Mouse (Mus musculus) ovary, postnatal 10 days (tissue): ENCODE data around the gene Trim44.

Experiments
- DNase-seq: peaks from one replicate; pipeline ENCODE4 v3.0.0; 2022; ENCODE audit warnings: low spot score

The Trim44 gene

DNA sequence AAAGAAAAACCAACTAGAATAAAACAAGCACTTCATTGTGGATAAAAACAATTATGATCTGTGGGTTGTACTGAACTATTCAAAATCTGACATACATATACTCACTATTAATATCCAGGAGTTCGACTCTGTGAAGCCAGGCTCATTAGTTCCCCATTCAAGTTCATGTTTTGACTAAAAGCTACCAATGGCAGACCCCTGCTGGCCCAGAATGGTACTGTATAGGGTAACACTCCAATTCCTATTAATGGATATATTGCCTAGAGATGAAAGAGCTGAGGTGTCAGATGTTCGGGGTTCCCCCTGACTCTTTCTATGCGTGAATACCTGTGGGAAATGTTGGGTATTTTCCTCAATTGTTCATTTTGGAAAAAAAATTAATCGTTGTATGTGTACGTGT lies 117.6 kb downstream of the Trim44 start:
- peak; percentile 16 for DNase-seq

GRCm38 (mm10) chr2:102288676-102289075 lies 119.0 kb downstream of the Trim44 start:
- no peak for DNase-seq

DNA sequence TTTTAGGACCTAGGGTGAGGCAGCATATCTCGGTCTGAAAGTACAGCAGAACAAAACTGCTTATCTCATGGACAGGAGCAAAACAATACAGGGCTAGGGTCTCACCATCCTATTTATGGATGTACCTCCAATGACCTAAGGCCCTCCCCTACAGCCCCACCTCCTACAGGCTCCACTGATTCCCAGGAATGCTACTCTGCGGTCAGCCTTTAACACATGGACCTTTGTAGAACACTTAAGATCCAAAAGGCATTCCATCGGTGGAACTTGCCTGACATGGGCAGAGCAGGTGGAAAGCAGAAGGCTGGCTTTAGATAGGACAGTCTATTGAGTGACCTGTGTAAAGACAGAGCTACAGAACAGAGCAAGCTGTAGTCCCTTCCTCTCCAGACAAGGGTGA lies 120.3 kb downstream of the Trim44 start:
- DNase-seq = no peak

GRCm38 (mm10) chr2:102282081-102282480 lies 125.5 kb downstream of the Trim44 start:
- no peak for DNase-seq

DNA sequence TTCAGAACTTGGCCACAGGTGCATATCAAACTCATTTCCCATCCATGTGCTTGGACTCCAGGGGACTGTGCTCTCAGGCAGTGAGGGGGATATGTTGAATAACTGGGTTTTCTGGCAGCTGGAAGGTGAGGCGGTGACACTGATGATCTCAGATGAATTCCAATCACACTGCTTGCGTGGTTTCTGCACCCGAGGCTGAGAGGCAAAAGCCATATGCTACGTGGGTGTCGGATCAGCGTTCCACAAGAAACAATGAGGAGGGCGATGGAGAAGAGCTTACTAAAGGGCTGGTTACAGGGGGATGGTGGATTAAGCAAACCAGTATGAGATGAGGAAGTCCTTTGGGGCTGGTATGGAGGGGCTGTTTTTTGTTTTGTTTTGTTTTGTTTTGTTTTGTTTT lies 127.8 kb downstream of the Trim44 start:
- no peak for DNase-seq

DNA sequence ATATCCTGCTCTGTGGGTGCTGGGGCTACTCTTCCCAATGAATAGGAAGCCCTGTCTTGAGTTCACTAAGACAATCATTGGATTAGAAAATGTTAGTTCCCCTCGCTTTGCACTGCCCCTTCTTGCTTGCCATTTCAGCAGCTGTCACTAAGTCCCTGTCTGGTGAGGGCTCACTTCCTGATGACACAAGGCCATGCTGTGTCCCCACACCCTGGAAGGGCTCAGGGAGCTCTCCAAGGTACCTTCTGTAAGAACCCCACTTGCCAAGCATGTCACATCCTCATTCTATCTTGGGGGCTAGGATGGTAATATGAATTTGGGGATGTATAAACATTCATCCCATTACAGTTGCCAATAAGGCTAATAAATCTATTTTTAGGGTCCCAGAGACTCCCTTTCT lies 129.7 kb downstream of the Trim44 start:
- DNase-seq = no peak

GRCm38 (mm10) chr2:102273280-102273679 lies 134.3 kb downstream of the Trim44 start:
- no peak for DNase-seq

- DNase-seq = no peak
Observed at GRCm38 (mm10) chr2:102267582-102268339, 139.9 kb downstream of the Trim44 start.

- DNase-seq = no peak
Observed at GRCm38 (mm10) chr2:102266911-102267310, 140.7 kb downstream of the Trim44 start.

DNA sequence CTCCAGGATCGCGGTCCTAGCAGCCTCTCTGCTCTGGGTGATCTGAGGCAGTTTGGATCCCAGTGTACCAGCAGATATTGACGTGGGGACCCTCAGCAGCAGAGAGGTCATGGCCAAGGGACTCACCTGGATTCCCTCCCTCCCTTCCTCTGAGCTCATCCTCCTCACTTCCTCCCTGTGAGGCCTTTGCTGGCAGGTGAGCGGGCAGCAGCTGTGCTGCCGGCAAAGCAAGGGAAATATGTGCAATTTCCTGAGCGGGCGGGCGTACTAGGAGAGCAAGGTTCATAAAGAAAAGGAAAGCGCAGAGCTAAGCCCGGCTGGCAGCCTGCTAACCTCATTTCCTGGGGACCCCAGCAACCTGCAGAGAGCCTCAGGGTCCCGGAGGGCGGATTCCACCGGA lies 148.5 kb downstream of the Trim44 start:
- DNase-seq = no peak

GRCm38 (mm10) chr2:102258682-102259081 lies 148.9 kb downstream of the Trim44 start:
- DNase-seq = no peak

GRCm38 (mm10) chr2:102257964-102258605 lies 149.5 kb downstream of the Trim44 start:
- DNase-seq = no peak

GRCm38 (mm10) chr2:102256591-102257335 lies 150.9 kb downstream of the Trim44 start:
- DNase-seq = no peak

GRCm38 (mm10) chr2:102256100-102256499 lies 151.5 kb downstream of the Trim44 start:
- no peak for DNase-seq

- no peak for DNase-seq
Observed at GRCm38 (mm10) chr2:102253204-102253603, 154.4 kb downstream of the Trim44 start.

DNA sequence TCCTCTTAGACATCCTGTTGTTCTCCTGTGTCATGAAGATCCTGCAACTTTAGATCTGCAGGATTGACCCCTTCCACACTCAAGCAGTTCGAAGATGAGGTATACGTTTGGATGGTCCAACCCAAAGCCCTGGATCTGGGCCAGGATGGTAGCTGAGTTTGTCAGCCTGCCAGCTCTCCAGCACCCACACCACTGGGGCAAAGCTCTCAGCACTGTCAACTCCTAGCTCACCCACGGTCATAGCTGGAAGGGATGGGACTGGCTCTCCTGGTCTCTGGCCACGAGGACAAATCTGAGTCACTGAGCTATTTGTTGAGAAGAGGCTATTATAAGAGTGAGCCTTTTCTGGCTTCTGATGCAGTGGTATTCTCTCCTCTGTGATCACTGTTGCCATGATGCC lies 155.0 kb downstream of the Trim44 start:
- no peak for DNase-seq
